Mouse (Mus musculus): ENCODE data around the gene Wbp1l. TPM values are rescaled to one million over a fixed set of nuclear protein-coding genes. Genes with fewer than 3 reads are reported as not detected.

The Wbp1l gene
- total RNA-seq, 2 experiments from 2014 or later: 65.0 to 75.0 TPM

DNA sequence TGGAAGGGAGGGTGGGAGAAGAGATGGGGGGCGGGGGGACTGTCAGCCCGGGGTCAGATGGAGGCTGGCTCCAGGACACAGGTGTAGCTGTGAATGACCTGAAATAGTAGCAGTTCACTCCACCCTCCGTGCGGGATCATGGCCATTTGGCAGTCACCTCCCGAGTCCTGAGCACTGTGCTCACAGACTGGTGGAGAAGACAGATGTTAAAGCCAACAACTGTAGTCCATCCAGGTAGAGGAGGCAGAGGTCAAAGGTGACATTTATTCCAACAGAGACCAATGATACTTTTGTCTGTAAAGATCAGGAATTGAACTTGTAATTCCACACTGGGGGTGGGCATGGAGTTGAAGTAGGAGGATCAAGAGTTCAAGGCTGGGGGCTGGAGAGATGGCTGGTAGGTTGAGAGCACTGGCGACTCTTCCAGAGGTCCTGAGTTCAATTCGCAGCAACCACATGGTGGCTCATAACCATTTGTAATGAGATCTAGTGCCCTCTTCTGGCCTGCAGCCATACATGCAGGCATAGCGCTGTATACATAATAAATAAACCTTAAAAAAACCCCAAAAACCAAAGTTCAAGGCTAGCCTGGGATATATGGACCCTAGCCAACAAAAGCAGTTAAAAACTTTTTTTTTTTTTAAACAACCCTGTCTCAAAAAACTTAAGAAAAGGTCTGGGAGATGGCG, 6.0 kb upstream of the Wbp1l start:
- intact Hi-C loops (cut with DNase I): no loop called here
- no peak for DNase-seq

DNA sequence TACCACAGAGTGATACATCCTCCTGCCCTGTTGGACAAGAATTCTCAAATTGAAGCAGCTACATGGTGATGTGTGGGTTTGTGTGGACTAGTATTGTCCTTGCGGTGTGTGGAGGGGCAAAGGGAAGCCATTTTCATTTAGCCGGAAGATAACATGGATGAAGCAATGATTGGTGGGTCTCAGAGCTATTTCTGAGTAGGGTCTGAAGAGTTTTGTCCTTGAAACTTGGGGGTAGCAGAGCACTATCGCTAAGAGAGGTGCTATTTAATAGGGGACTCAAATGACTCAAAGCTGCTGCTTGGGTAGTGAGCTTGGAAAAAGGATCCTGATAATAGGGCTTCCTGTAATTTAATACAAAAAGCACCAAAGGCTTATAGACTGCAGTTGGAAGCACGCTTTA, 697 bp upstream of the Wbp1l start:
- no peak for DNase-seq
- intact Hi-C loops (cut with DNase I): loop anchor here (2.0 kb wide), 1 partner anchor 25 kb away; no protein-coding TSS in a partner anchor

DNA sequence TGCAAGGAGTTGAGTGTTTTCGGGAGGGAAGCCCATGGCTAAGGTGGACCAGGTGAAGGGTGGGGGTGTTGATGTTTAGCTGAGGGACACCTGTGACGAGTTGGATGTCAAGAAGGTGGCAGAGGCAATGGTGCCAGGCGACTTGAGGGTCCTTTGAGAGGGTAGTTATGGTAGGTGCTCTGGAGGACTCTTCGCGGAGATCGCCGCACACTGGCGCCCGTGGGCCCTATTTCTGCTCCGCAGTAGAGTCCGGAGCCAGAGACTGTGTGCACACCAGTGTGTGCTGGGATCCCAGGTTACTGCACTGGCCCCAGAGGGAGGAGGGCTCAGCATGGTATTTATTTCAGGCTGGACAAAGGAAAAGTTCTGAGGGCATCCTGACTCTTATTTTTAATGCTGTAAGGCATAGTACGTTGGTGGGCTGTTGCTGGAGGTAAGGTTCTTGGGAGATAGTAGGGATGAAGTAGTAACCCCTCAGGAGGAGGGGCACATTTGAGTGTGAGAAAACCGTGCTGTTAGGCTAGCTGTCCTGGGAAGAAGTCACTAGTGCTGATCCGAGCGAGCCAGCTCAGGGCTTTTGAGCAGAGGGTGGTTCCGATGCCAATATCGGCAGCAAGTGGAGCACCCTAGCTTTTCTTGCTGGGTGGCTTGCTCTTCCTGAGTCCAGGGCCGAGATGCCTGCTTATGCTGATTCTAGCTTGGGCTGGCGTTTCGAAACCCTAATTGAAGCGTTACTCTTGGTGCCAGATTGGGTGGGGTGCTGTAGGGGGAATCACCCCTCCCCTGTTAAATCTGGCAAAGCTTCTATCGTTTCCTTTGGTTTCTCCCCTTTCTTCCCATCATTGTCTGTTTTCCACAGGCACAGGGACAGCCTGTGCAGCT, 732 bp downstream of the Wbp1l start:
- intact Hi-C loops (cut with DNase I): loop anchor here (2.0 kb wide), 2 partner anchors 23 to 45 kb away; no protein-coding TSS in a partner anchor
- peak in 1 of 2 experiments; percentile 32 for DNase-seq

DNA sequence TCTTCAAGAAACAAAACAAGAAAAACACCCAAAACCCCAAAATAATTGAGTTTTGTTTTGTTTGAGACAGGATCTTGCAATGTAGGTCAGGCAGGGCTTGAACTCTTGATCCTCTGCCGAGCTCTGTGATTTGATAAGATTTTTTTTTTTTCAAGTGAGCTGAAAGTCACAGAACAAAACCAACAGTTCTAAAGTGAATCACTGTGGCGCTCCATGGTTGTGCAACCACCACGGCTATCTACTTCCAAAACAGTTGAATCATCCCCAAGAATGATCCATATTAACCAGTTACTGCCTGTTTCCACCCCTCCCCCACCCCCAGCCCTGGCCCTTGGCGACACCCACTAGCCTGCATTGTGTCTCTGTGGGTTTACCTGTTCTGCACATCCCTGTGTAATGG, 1.5 kb downstream of the Wbp1l start:
- DNase-seq: no peak
- intact Hi-C loops (cut with DNase I): loop anchor here (2.0 kb wide), 1 partner anchor 44 kb away; no protein-coding TSS in a partner anchor

DNA sequence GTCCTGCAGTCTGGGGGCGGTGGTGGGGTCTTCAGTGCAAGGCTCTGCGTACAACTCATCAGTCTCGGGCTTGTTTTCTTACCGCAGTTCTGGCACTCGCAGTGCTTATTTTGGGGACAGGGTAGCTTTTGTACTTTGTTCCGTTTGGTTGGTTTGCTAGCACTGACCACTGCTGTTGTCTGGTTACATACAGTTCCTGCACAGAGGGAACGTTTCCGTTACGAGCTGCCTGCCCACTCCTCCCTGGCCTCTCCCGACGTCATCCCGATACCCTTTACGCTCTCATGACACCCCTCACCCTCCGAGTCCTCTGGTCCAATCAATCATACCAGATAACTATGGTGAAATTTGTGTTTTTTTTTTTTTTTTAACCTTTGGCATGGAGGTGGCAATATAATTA, 2.6 kb downstream of the Wbp1l start:
- intact Hi-C loops (cut with DNase I): loop anchor here (2.0 kb wide), 1 partner anchor 43 kb away; no protein-coding TSS in a partner anchor
- DNase-seq: no peak

DNA sequence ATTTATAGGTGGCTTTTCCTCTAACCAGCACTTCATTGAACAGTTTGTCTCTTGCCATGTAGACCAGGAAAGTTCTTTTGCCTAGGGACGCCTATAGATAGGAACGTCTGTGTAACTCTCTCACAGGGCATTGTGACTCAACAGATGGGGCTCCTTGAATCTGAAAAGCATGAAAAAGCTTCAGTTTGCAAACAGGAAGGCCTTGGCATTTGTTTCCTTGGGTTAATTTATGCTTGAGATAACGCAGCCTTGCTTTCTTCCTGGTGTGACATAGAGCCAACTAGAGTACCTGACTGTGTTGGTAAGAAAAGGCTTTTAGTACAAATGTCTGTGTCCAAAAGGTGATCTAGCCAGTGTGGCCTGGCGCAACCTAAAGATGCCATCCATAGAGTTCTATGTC, 3.5 kb downstream of the Wbp1l start:
- intact Hi-C loops (cut with DNase I): no loop called here
- no peak for DNase-seq

DNA sequence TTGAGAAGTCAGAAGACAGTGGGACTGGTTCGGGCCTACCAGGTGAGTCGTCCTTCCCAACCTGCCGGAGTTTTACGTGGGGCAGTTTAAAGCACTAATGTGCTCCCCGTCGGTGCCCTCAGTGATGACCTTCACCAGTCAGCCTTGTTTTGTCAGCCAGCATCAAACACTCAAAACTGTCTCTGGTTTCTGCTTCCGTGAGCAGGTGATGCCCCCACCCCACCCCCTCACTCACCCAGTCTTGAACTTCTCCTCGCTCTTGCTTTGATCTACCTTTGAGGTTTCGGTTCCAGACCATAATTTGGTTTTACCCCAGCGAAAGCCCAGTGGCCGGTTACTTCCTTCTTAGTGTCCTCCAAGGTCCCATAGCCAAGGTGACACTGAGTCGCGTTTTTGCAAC, 7.8 kb downstream of the Wbp1l start:
- intact Hi-C loops (cut with DNase I): no loop called here

DNA sequence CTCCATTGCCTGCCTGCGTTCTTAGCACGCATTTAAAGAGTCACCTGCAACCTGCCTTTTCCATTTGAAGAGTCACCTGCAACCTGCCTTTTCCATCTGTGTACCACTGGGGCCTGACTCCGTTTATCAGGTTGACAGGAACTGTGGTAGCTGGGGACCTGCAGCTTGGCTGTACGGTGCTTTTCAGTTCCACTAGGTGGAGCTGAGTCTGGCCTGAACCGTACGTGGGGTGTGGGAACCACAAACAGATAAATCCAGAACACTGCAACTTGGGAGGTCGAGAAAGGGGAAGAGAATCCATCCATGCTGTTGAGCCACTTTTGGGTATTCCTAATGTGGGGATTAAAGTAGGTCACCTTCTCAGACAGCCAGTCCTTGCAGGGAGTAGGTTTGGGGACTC, 8.5 kb downstream of the Wbp1l start:
- DNase-seq: peak; percentile 60 to 64

More for the DNA sequence above, 7.8 kb downstream of the Wbp1l start:
- no peak for DNase-seq

DNA sequence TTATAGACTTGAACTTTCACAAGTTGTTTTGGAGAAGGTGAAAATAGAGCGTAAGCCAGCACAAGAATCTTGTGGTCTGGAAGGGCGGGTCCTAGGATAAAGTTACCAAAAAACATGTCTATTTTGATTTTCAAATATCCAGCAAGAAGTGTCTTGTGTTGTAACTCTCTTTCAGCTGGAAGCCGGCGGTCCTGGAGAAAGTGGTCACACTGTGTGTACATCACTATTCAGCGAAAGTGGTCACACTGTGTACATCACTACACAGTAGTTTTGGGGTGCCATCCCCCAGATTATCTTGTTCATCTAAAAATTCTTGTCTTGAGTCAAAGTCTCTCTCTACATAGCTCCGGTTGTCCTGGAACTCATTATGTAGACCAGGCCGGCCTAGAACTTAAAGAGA, 9.3 kb downstream of the Wbp1l start:
- no peak for DNase-seq
- intact Hi-C loops (cut with DNase I): loop anchor here (2.0 kb wide), 1 partner anchor 39 kb away; no protein-coding TSS in a partner anchor

More for the DNA sequence above, 8.5 kb downstream of the Wbp1l start:
- intact Hi-C loops (cut with DNase I): no loop called here

DNA sequence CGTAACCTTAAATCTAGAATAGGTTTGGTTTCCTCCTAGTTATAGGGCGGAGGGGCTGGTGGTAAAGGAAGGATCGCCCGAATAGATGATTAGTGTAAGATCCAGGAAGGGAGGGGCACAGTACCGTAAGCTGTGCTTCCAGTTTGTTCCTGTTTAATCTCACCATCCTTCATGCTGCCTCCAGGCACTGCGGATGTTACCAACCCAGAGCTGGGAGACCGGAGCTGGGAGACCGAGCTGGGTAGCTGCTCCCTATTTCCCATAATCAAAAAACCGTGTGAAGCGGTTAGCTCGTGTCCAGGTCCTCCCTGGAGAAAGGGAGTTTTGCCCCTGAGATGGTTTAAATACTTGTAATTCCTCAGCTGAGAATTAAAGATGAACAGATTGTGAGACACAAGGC, 17.5 kb downstream of the Wbp1l start:
- DNase-seq: no peak
- intact Hi-C loops (cut with DNase I): no loop called here

- DNase-seq: no peak
- intact Hi-C loops (cut with DNase I): no loop called here
Measured at GRCm38 (mm10) chr19:46617361-46617760, 18.5 kb downstream of the Wbp1l start.

- intact Hi-C loops (cut with DNase I): no loop called here
- no peak for DNase-seq
Measured at GRCm38 (mm10) chr19:46618322-46618721, 19.4 kb downstream of the Wbp1l start.

GRCm38 (mm10) chr19:46619001-46619400, 20.1 kb downstream of the Wbp1l start:
- peak; percentile 71 to 74 for DNase-seq

DNA sequence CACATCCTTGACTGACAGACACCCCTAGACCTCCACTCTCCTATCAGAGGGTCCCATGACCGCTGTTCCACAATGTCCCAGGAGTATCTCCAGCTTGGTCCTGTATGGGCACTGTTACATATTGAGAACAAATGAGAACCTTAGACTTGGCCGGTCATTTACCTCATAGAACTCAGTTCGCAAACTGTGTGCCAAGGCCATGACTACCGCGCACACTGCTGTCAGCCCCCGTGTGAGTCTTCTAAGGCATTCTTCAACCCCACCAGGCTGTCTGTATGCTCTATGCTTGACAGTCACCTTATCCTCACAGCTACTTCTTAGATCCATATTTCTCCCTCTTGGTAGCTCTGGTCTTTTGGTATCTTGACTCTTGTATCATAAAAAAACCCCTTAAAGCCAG, 20.6 kb downstream of the Wbp1l start:
- DNase-seq: no peak
- intact Hi-C loops (cut with DNase I): no loop called here

More at GRCm38 (mm10) chr19:46619001-46619400, 20.1 kb downstream of the Wbp1l start:
- intact Hi-C loops (cut with DNase I): no loop called here

GRCm38 (mm10) chr19:46620016-46620808, 21.3 kb downstream of the Wbp1l start:
- DNase-seq: no peak
- intact Hi-C loops (cut with DNase I): no loop called here

GRCm38 (mm10) chr19:46621236-46622183, 22.6 kb downstream of the Wbp1l start:
- intact Hi-C loops (cut with DNase I): loop anchor here (2.0 kb wide), 2 partner anchors 23 kb away; partner anchors contain the start of gene Wbp1l
- DNase-seq: no peak

- DNase-seq: no peak
- intact Hi-C loops (cut with DNase I): loop anchor here (2.0 kb wide), 2 partner anchors 22 to 24 kb away; partner anchors contain the start of gene Wbp1l
Measured at GRCm38 (mm10) chr19:46622659-46623193, 23.8 kb downstream of the Wbp1l start.

DNA sequence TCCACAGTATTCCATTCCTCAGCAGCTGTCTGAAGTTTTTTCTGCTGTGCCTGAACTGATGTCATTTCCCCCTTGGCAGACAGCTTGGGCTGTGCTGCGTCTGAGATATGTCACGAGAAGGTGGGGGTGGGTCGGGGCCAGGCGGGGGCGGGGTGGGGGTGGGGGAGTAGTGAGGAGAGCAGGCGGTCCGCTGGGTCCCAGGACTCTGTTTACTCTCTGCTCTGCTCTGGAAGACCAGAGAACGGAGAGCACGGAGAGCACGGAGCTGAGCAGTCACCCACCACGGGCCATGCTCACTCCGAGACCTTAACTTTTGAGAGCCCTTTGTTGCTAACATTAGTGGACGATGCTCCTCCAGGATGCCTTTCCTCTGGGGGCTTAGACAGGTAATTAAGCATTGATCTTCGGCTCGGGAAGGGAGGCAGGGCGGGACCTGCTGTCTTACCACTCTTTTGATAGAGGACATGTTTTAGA, 24.3 kb downstream of the Wbp1l start:
- peak; percentile 78 to 84 for DNase-seq
- intact Hi-C loops (cut with DNase I): loop anchor here (2.0 kb wide), 2 partner anchors 22 to 24 kb away; partner anchors contain the start of gene Wbp1l
